Mouse (Mus musculus) spleen, adult 2 months (tissue): Measurements from ENCODE around the gene Yipf3.

Experiments
- CTCF ChIP-seq: fragments of 200-500 bp; IDR thresholded peaks from 2 replicates; pipeline ENCODE4 v1.5.1; 2011; ENCODE audit warnings: mild to moderate bottlenecking, inconsistent platforms; ENCODE audit not compliant: insufficient read depth, insufficient read length, insufficient replicate concordance; ENCODE audit errors: extremely low read depth
- POLR2A ChIP-seq: fragments of 200-500 bp; IDR thresholded peaks from 2 replicates; pipeline ENCODE4 v1.6.1; 2011; ENCODE audit warnings: low read depth, low read length, inconsistent platforms

GRCm38 (mm10) chr17:46301892-46302291, 54.0 kb downstream of the Yipf3 start:
- TF ChIP-seq CTCF (no peak), POLR2A (no peak)
